Mouse (Mus musculus): Measurements from ENCODE around the gene Atmin.

GRCm38 (mm10) chr8:116904736-116905135 lies 38.5 kb upstream of the Atmin start:
- no peak for TF ChIP-seq CTCF (IDR thresholded peaks at IDR 0.05 in 2 of 3, conservative IDR thresholded peaks at IDR 0.05 in 1 of 3; ENCODE audit: control insufficient read depth in 1 of 3, insufficient read depth in 1 of 3, low read depth in 2 of 3, low read length in 3 of 3, poor library complexity in 1 of 3, severe bottlenecking in 1 of 3)
- no peak for TF ChIP-seq TCF12 (IDR thresholded peaks at IDR 0.05; ENCODE audit: low read depth, low read length)
- no peak for TF ChIP-seq EP300 (IDR thresholded peaks at IDR 0.05; ENCODE audit: low read depth in 1 of 2, low read length in 2 of 2)
- no peak for TF ChIP-seq KAT2A (conservative IDR thresholded peaks at IDR 0.05; ENCODE audit: low read depth, low read length)
- TF ChIP-seq MYC (IDR thresholded peaks at IDR 0.05; ENCODE audit: low read depth, low read length) = no peak
- no peak for TF ChIP-seq MAX (IDR thresholded peaks at IDR 0.05; ENCODE audit: low read length)
- TF ChIP-seq POLR2A (IDR thresholded peaks at IDR 0.05; ENCODE audit: control insufficient read depth in 1 of 2, insufficient read depth in 1 of 2, low read depth in 1 of 2, low read length in 2 of 2, poor library complexity in 1 of 2) = no peak
- TF ChIP-seq ZMIZ1 (IDR thresholded peaks at IDR 0.05; ENCODE audit: low read depth, low read length) = no peak

Data from MEL (cell line).